Mouse (Mus musculus) forebrain, embryonic 16.5 days (tissue): ENCODE measurements around the gene Mepce. TPM values are rescaled to one million over a fixed set of nuclear protein-coding genes. Genes with fewer than 3 reads are reported as not detected.

ENCODE experiments used
- ATAC-seq: fragments of 200-750 bp; cut with Nextera tagmentation; 2 replicates; pipeline ENCODE4 v1.8.0; 2017; ENCODE audit warnings: mild to moderate bottlenecking, moderate library complexity
- H3K27ac ChIP-seq: fragments of 300-500 bp; sonication (generic); 2 replicates; pipeline ENCODE4 v1.5.1; 2014; ENCODE audit warnings: low read length, control low read depth
- H3K27me3 ChIP-seq: fragments of 300-500 bp; sonication (generic); replicated peaks from 2 replicates; pipeline ENCODE4 v1.6.1; 2014; ENCODE audit warnings: low read length; ENCODE audit not compliant: control insufficient read depth, insufficient read depth
- H3K36me3 ChIP-seq: fragments of 300-500 bp; sonication (generic); 2 replicates; pipeline ENCODE4 v1.6.1; 2014; ENCODE audit not compliant: control insufficient read depth, insufficient read depth
- H3K4me1 ChIP-seq: fragments of 300-500 bp; sonication (generic); replicated peaks from 2 replicates; pipeline ENCODE4 v1.6.1; 2014; ENCODE audit warnings: low read length; ENCODE audit not compliant: control insufficient read depth, insufficient read depth
- H3K4me2 ChIP-seq: fragments of 300-500 bp; sonication (generic); 2 replicates; pipeline ENCODE4 v1.6.1; 2014; ENCODE audit warnings: mild to moderate bottlenecking, low read length, control low read depth
- H3K4me3 ChIP-seq: fragments of 300-500 bp; sonication (generic); replicated peaks from 2 replicates; pipeline ENCODE4 v1.5.1; 2014; ENCODE audit warnings: mild to moderate bottlenecking, low read length, control low read depth
- H3K9ac ChIP-seq: fragments of 300-500 bp; sonication (generic); replicated peaks from 2 replicates; pipeline ENCODE4 v1.6.1; 2014; ENCODE audit warnings: low read depth, low read length, control low read depth
- H3K9me3 ChIP-seq: fragments of 300-500 bp; sonication (generic); 2 replicates; pipeline ENCODE4 v1.6.1; 2016; ENCODE audit warnings: low read length; ENCODE audit not compliant: control insufficient read depth
- WGBS: fragments of 180-500 bp; shearing (Covaris S2); extraction: QIAGEN DNeasy Blood & Tissue Kit; methylation state at CpG from one replicate; pipeline ENCODE4 v1.1.7; 2014; 5-methylcytosine and 5-hydroxymethylcytosine counted together
- polyA plus RNA-seq: library from polyadenylated mRNA; unstranded; fragments of >200 nt; fragmentation: Nextera tagmentation; extraction: Ambion mirVana; gene quantifications from 2 replicates; pipeline ENCODE4 v1.2.1, GENCODE M21; 2015

Mepce gene
- polyA plus RNA-seq, 1 experiment from 2014 or later = 11.9 TPM

- H3K27me3 ChIP-seq = no peaks in the 10 kb centered on the region
- no peaks in the 10 kb centered on the region for H3K9me3 ChIP-seq
- H3K9ac ChIP-seq = peak overlapping the region; percentile 79
- 4% methylated on average over 11 of the region's 11 CpGs for WGBS
- H3K36me3 ChIP-seq = no peaks in the 10 kb centered on the region; the same call in 1 of the 2 replicates
- ATAC-seq = peak; percentile 15
- H3K4me2 ChIP-seq = peak overlapping the region; percentile 84
- peak overlapping the region; percentile 90 for H3K27ac ChIP-seq
- peaks cover 52% of the 10 kb centered on the region for H3K4me1 ChIP-seq
- H3K4me3 ChIP-seq = peak overlapping the region; percentile 67
These were observed 46.9 kb downstream of the Mepce start for GRCm38 (mm10) chr5:137740506-137740905.

DNA sequence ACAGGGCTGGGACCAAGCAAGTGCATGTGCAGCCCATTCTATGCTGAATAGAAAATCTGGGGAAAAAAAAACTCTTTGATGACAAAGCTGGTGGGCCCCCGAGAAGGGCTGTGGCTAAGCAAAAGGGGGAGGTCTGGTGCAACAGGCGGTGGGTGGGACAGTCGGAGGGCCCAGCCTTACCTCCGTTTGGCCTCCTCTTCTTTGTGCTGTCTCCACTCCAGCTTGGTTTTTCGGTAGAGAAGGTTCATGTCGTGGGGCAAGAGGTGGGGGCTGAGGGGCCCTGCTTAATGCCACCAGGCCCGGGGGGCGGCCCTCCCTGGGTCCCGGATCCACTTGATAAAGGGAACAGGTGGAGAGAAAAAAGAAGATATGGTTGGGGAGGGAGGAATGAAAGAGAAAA lies 48.0 kb downstream of the Mepce start:
- Histone ChIP-seq H3K27me3 (no peaks in the 10 kb centered on the region), H3K9ac (peak overlapping the region; percentile 79), H3K36me3 (no peaks in the 10 kb centered on the region; the same call in 1 of the 2 replicates), H3K9me3 (no peaks in the 10 kb centered on the region), H3K4me1 (peaks cover 54% of the 10 kb centered on the region), H3K4me2 (peak overlapping the region; percentile 84), H3K4me3 (peak overlapping the region; percentile 67), H3K27ac (peak overlapping the region; percentile 90)
- 17% methylated on average over 9 of the region's 9 CpGs for WGBS
- ATAC-seq = no peak

DNA sequence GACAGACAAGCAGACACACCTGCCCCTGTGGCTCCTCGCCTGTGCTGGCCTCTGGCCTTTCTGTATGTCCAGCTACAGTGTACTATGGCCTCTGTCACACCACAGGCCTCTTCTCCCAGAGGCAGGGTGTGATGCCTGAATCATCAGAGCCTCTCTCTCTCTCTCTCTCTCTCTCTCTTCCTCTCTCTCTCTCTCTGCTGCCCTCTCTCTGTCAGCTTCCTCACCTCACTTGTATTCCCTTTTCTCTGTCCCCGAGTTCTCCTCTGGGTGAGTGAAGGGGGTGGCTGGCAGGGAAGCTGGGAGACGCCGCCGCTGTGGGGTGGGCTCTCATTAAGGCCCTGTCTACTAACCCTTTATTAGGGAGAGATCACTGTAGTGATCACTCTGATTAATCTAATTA lies 48.9 kb downstream of the Mepce start:
- H3K9me3 ChIP-seq = no peaks in the 10 kb centered on the region
- no peaks in the 10 kb centered on the region; the same call in 1 of the 2 replicates for H3K36me3 ChIP-seq
- WGBS = 14% methylated on average over 5 of the region's 5 CpGs
- H3K27ac ChIP-seq = peak overlapping the region; percentile 90
- H3K4me1 ChIP-seq = peaks cover 62% of the 10 kb centered on the region
- peak overlapping the region; percentile 84 for H3K4me2 ChIP-seq
- H3K9ac ChIP-seq = peak overlapping the region; percentile 79
- ATAC-seq = no peak
- H3K4me3 ChIP-seq = peak overlapping the region; percentile 67
- no peaks in the 10 kb centered on the region for H3K27me3 ChIP-seq

DNA sequence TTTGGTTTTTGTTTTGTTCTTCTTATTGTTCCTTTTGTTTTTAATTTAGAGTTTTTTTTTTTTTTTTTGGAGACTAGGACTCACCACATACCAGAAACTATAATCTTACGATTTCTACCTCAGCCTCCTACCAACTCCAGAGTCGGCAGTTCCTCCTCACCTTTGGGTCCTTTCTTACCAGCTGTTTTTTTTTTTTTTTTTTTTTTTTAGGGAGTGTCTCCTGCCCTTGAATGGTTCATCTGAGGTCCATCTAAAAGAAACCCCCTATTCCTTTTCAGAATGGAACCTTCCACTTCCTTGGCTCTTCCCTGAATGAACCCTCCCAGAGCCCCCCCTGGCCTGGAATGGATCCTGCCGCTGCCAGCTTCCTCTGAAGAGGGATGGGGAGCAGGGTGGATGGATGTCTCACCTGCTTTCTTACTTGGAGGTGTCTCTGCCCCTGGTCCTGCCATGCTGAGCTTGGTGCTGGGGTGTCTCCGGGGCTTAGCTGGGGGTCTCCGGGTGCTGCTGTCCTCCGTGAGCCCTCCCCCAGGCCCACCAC lies 50.0 kb downstream of the Mepce start:
- H3K4me2 ChIP-seq = peak overlapping the region; percentile 84
- no peak overlapping the region for H3K4me3 ChIP-seq
- peak overlapping the region; percentile 33; the same call in 1 of the 2 replicates for H3K9ac ChIP-seq
- H3K27me3 ChIP-seq = no peaks in the 10 kb centered on the region
- H3K27ac ChIP-seq = no peak overlapping the region
- no peaks in the 10 kb centered on the region; the same call in 1 of the 2 replicates for H3K36me3 ChIP-seq
- 81% methylated on average over 6 of the region's 6 CpGs for WGBS
- no peak for ATAC-seq
- H3K4me1 ChIP-seq = peaks cover 72% of the 10 kb centered on the region
- H3K9me3 ChIP-seq = no peaks in the 10 kb centered on the region

DNA sequence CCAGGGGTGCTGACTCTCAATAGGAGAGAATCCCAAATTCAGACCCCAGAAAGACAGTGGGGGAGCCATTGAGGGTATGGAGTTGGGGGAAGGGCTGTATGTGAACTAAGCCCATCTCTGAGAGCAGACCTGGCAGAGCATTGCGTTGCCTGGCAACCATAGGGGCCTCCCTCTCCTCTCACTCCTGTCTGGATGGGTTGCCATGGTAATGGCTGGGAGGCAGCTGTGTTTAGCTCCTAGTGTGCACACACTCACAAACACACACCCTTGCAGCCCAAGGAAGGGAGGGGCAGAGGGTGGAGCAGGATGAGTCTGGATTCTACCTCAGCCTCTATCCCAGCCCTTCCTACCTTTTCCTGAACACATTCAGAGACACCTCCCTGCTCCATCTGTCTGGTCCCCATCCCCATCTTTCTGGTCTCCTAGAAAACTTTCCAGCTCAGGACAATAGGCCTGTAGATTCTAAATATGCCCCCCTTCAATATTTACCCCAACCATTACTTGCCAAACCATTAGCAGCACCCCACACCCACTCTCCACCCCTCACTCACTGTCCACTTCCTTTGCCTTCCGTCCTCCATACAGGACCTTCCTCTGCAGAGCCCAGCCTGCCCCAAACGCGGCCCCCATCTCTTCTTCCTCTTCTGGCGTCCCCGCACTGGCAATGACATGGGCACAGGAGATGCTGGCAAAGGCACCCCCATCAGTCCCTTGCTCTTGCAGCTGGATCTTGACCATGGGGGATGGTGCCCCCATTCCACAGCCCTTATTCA lies 53.0 kb downstream of the Mepce start:
- Histone ChIP-seq H3K27me3 (no peaks in the 10 kb centered on the region), H3K4me1 (peaks cover 63% of the 10 kb centered on the region), H3K27ac (peak overlapping the region; percentile 97), H3K36me3 (peaks cover 7% of the 10 kb centered on the region), H3K9ac (peak overlapping the region; percentile 46), H3K9me3 (no peaks in the 10 kb centered on the region), H3K4me2 (peak overlapping the region; percentile 60), H3K4me3 (peak overlapping the region; percentile 35)
- 26% methylated on average over 6 of the region's 6 CpGs for WGBS
- ATAC-seq = peak; percentile 97

DNA sequence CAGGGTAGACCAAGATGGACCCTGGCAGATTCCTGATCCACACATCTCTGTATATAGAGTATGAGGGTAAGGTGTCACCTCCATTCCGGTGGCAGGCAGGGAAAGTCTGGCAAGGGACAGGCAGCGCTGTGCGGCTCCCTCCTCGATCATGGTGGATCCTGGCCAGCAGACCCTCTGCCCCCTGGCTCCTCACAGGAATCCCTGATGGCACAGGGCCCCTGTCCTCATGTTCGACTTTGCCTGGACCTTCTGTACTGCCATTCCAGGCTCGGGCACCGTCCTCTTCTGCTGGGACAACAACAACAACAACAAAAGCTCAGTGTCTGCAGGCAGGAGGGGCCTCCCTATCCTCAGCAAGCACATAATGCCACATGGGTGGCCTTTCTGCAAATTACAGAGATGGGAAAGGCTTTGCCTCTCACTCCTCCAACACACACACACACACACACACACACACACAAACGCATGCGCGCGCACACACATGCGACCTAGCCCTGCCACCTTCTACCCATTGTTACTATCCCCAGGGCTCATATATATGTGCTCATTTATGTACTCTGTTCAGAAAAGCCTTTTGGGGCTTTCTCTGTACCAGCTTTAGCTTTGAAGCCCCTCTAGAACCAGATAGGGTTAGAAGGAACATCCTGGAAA lies 53.7 kb downstream of the Mepce start:
- WGBS = 9% methylated on average over 12 of the region's 12 CpGs
- peaks cover 55% of the 10 kb centered on the region for H3K4me1 ChIP-seq
- peaks cover 10% of the 10 kb centered on the region for H3K36me3 ChIP-seq
- H3K4me3 ChIP-seq = peak overlapping the region; percentile 35
- H3K27me3 ChIP-seq = no peaks in the 10 kb centered on the region
- H3K4me2 ChIP-seq = peak overlapping the region; percentile 60
- peak overlapping the region; percentile 97 for H3K27ac ChIP-seq
- peak overlapping the region; percentile 46 for H3K9ac ChIP-seq
- H3K9me3 ChIP-seq = no peaks in the 10 kb centered on the region
- ATAC-seq = peak; percentile 56

Other genes starting within 250 kb of the Mepce start
- gene Actl6b, start 234.1 kb downstream of the Mepce start, polyA plus RNA-seq = 254 and 298 TPM in 2 replicates
- 2.3 and 3.1 TPM in 2 replicates for gene Tfr2, start 217.8 kb downstream of the Mepce start, polyA plus RNA-seq
- gene Mospd3, start 186.6 kb downstream of the Mepce start, polyA plus RNA-seq = 43.5 and 43.7 TPM in 2 replicates
- gene Pcolce, start 173.9 kb downstream of the Mepce start, polyA plus RNA-seq = 10.6 and 18.3 TPM in 2 replicates
- gene Fbxo24, start 158.7 kb downstream of the Mepce start, polyA plus RNA-seq = 0.23 and 0.25 TPM in 2 replicates
- gene Lrch4, start 158.5 kb downstream of the Mepce start, polyA plus RNA-seq = 19.1 and 19.3 TPM in 2 replicates
- 5.1 and 8.7 TPM in 2 replicates for gene Gm20605, start 158.5 kb downstream of the Mepce start, polyA plus RNA-seq
- 5.2 and 10.4 TPM in 2 replicates for gene Sap25, start 146.3 kb downstream of the Mepce start, polyA plus RNA-seq
- 0.09 TPM in 1 of 2 replicates, not detected in the other for gene Irs3, start 141.9 kb downstream of the Mepce start, polyA plus RNA-seq
- 19.4 and 21.2 TPM in 2 replicates for gene Agfg2, start 102.9 kb downstream of the Mepce start, polyA plus RNA-seq
- 52.3 and 59.8 TPM in 2 replicates for gene Nyap1, start 46.0 kb downstream of the Mepce start, polyA plus RNA-seq
- gene Tsc22d4, start 41.9 kb downstream of the Mepce start, polyA plus RNA-seq = 69.1 and 72.2 TPM in 2 replicates
- 28.7 and 34.4 TPM in 2 replicates for gene Ppp1r35, start 8.8 kb downstream of the Mepce start, polyA plus RNA-seq
- 11.1 and 11.2 TPM in 2 replicates for gene Zcwpw1, start 143 bp upstream of the Mepce start, polyA plus RNA-seq
- gene Pilra, start 48.6 kb upstream of the Mepce start, polyA plus RNA-seq = not detected in 2 replicates
- not detected in 2 replicates for gene Pilrb1, start 70.5 kb upstream of the Mepce start, polyA plus RNA-seq
- gene Pilrb2, start 84.2 kb upstream of the Mepce start, polyA plus RNA-seq = not detected in 2 replicates
- not detected in 2 replicates for gene Cyp3a13, start 134.0 kb upstream of the Mepce start, polyA plus RNA-seq
- gene Gjc3, start 175.4 kb upstream of the Mepce start, polyA plus RNA-seq = 0.06 and 0.33 TPM in 2 replicates
- not detected in 2 replicates for gene Azgp1, start 193.9 kb upstream of the Mepce start, polyA plus RNA-seq
- gene Smok3a, start 233.6 kb upstream of the Mepce start, polyA plus RNA-seq = not detected in 2 replicates
- gene Smok3b, start 233.8 kb upstream of the Mepce start, polyA plus RNA-seq = not detected in 2 replicates